Mouse (Mus musculus) mouse trophoblast stem cell (cell line): ENCODE data around the gene BC030867.

Experiments used
- in situ Hi-C, 2 experiments: fragments of 300-500 bp; cut with MseI, MboI; formaldehyde crosslinking; loops; 2 replicates in 1 of 2; 3 replicates in 1 of 2; pipeline ENCODE4 v1.15.1; 2025

BC030867 gene

GRCm38 (mm10) chr11:102290141-102290540 is 41.5 kb downstream of the BC030867 start:
- in situ Hi-C loops: no loop called here

GRCm38 (mm10) chr11:102291051-102291535 is 42.4 kb downstream of the BC030867 start:
- in situ Hi-C loops: no loop called here

GRCm38 (mm10) chr11:102293971-102294370 is 45.3 kb downstream of the BC030867 start:
- in situ Hi-C loops: no loop called here

GRCm38 (mm10) chr11:102294416-102294815 is 45.7 kb downstream of the BC030867 start:
- in situ Hi-C loops: no loop called here

GRCm38 (mm10) chr11:102294887-102295597 is 46.4 kb downstream of the BC030867 start:
- in situ Hi-C loops: no loop called here

GRCm38 (mm10) chr11:102295598-102296471 is 47.2 kb downstream of the BC030867 start:
- in situ Hi-C loops: no loop called here

- in situ Hi-C loops: no loop called here
Measured at GRCm38 (mm10) chr11:102296491-102297472, 48.1 kb downstream of the BC030867 start, which contains the start of gene Atxn7l3. TSS of gene Atxn7l3 (minus strand) at chr11:102296631.

- in situ Hi-C loops: no loop called here
Measured at GRCm38 (mm10) chr11:102297577-102298556, 49.2 kb downstream of the BC030867 start.

GRCm38 (mm10) chr11:102299839-102300238 is 51.2 kb downstream of the BC030867 start:
- in situ Hi-C loops: loop anchor here (5.0 kb wide), 1 partner anchor 112 kb away; no protein-coding TSS in a partner anchor

GRCm38 (mm10) chr11:102304141-102304540 is 55.5 kb downstream of the BC030867 start:
- in situ Hi-C loops: loop anchor here (5.0 kb wide), 1 partner anchor 108 kb away; no protein-coding TSS in a partner anchor

- in situ Hi-C loops: no loop called here
Measured at GRCm38 (mm10) chr11:102305359-102305758, 56.7 kb downstream of the BC030867 start.

- in situ Hi-C loops: no loop called here
Measured at GRCm38 (mm10) chr11:102308104-102308503, 59.4 kb downstream of the BC030867 start.

GRCm38 (mm10) chr11:102308979-102309378 is 60.3 kb downstream of the BC030867 start:
- in situ Hi-C loops: no loop called here

- in situ Hi-C loops: no loop called here
Measured at GRCm38 (mm10) chr11:102309821-102310617, 61.3 kb downstream of the BC030867 start.

- in situ Hi-C loops: no loop called here
Measured at GRCm38 (mm10) chr11:102310768-102311695, 62.4 kb downstream of the BC030867 start.

GRCm38 (mm10) chr11:102311966-102312365 is 63.3 kb downstream of the BC030867 start:
- in situ Hi-C loops: no loop called here

- in situ Hi-C loops: no loop called here
Measured at GRCm38 (mm10) chr11:102312586-102312985, 63.9 kb downstream of the BC030867 start.

- in situ Hi-C loops: no loop called here
Measured at GRCm38 (mm10) chr11:102314321-102314720, 65.6 kb downstream of the BC030867 start.
